Mouse (Mus musculus): Measurements from ENCODE around the gene Tbx2.

Tbx2 gene

DNA sequence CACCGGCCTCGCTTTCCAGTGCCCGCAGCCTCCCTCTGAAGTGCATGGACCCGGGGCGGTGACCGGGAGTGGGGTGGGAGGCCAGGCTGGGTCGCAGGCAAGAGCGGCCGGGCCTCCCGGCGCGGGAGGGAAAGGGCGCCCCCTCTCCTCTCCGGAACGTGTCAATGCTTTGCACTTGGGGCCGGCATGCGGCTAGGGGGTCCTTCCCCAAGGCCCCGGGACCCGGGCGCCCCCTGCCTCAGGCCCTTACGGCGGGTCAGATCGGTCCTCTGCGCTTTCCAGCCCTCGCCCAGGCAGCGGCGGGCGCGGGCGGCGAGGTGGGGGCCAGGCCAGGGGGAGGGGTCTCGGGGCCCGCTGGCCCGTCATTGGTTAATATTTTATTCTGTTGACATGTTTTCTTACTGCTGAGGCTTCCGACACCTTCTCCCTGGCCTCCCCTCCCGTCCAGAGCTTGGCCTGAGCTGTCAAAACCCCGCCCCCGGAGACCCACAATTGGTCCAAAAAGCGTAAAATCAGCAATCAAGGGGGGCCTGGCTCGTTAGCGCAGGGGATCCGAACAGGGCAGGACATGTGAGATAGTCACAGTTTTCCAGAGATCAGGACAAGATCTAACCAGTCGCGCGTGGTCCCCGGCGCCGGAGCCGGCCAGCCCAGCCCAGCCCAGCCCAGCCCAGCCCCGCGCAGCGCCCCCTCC is at the start of gene Tbx2:
Tbx2 (plus strand) TSS at position 321 of the 694 bp plus-strand sequence.
- DNase-seq (ENCODE audit: low spot score in 2 of 2), result peak; percentile 85 to 90

- DNase-seq (ENCODE audit: low spot score in 2 of 2), result no peak
Measured at GRCm38 (mm10) chr11:85786113-85786718, 46.1 kb upstream of the Tbx2 start.

DNA sequence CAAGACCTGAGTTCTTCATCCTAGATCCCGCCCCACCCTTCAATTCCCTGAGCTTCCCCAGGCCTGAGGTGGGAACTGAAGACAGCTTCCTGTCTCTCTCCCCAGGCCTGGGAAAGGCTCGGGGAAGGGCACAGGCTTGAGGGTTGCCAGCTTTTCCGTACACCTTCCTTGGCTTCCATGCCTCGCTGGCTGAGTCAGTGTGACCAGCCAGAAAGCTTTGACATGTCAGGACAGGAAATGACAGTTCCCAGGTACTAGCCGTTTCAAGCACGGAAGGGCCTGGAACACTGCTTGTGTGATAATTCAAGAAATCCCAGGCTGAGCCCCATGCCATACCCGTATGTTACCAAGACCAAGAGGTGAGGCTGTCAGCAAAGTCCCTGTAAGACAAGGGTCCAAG is 42.6 kb upstream of the Tbx2 start:
- no peak for DNase-seq (ENCODE audit: low spot score in 2 of 2)

DNA sequence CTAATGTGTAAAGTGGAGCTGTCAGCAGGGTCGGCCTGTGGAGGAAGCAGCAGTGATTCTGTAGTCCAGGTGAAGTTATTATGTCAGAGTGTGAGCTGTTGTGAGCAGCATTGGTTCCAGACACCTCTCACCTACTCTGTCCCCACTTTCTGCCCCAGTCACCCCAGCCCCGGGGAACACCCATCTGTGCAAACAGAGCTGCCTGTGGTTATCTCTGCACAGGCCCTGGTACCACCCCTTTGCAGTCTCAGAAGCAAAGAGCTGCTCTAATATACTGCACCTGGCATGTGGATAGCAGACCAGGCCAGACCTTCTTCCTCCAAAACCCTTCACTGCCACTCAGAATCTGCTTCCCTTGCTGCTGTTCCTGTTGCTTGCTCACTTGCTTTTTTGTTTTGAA is 42.1 kb upstream of the Tbx2 start:
- DNase-seq (ENCODE audit: low spot score in 2 of 2), result no peak

GRCm38 (mm10) chr11:85791212-85791611 is 41.1 kb upstream of the Tbx2 start:
- DNase-seq (ENCODE audit: low spot score in 2 of 2), result no peak

- DNase-seq (ENCODE audit: low spot score in 2 of 2), result no peak
Measured at GRCm38 (mm10) chr11:85792534-85793215, 39.7 kb upstream of the Tbx2 start.

DNA sequence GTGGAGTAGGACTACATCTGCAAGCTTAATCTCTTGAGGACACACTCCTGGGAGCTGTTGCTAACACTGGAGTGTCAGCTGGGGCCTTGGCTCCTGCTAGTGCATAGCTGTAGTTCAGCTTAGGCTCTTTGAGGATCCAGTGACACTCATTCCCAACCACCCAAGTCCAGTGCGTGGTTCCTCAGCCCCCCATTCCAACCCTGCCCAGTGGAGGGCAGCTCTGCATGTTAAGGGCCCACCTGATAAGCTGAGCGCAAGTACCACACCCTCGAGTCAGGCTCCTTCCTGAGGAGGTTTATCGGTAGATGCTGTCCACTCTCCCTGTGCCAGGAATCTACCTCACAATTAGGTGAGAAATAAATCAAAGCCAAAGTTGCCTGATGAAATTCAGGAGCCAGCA is 32.9 kb upstream of the Tbx2 start:
- DNase-seq (ENCODE audit: low spot score in 2 of 2), result no peak

- peak; percentile 34 to 56 for DNase-seq (ENCODE audit: low spot score in 2 of 2)
Measured at GRCm38 (mm10) chr11:85799856-85800255, 32.5 kb upstream of the Tbx2 start.

DNA sequence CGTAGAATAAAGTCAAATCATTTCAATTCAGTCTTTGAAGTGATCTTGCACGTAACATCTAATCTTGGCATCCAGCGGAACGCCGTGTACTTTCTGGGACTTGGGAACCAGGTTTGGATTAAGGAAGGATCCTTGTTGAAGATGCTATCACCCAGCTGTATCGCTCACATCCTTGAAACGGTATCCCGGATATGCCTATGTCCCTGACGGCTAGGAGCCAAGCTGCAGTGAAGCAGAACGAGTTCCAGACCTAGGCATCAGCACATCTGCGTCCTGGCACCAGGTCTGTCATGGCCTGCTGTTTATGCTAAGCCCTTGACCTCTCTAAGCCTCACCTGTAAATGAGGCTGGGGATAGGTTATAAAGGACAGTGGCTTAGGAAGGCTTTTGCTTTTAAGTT is 32.0 kb upstream of the Tbx2 start:
- DNase-seq (ENCODE audit: low spot score in 2 of 2), result no peak

GRCm38 (mm10) chr11:85804048-85804447 is 28.3 kb upstream of the Tbx2 start:
- no peak for DNase-seq (ENCODE audit: low spot score in 2 of 2)

DNA sequence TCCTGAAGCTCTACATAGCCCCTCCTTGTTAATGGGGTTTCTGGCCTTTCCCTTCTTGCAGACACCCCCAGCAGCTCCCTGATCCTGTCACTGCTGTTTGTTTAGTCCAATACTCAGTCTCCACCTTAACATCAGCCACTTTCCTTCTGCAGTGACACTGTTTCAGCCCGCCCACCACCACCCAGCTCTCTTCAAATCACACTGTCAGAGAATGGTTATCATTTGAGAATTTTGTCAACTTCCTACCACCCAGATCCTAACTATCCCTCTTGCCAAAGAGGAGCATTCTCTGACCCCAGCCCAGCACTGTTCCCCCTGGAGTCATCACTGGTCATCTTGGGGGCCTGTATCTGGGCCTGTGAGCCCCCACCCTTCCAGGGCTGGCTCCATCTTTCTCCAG is 26.6 kb upstream of the Tbx2 start:
- DNase-seq (ENCODE audit: low spot score in 2 of 2), result no peak

DNA sequence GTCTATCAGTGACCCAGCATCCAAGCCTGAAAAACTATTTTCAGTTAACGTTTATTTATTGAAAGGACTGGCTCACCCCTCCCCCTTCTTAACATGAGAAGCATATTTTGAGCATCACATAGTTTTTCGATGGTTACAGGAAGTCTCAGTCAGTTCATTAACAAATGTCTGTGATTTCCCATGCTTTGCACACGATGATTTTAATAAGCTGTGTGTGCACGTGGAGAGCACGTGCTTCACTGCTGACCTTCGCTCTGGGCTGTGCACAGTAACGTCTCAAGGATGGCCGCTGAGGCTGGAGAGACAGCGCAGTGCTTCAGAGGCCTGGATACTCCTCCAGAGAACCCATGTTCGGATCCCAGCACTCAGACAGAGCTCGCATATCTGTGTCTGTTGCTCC is 25.0 kb upstream of the Tbx2 start:
- DNase-seq (ENCODE audit: low spot score in 2 of 2), result no peak

DNA sequence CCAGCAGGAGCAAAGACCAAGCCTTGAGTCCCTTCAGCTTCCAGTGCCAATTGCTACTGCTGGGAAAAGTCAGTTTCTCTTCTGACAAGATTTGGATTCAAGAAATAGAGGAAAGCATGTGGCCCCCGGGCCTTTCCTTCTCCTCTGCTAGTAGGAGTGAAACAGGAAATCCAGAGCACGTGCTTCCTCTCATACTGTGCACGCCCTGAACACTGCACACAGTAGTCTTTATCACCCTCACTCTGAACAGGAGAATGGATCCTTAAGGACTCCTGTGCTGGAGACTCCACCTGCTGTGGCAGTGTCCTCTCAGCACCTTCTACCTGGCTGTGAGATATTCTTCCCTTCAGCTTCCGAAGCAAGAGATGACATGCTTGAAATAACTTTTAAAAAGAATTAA is 21.1 kb upstream of the Tbx2 start:
- no peak for DNase-seq (ENCODE audit: low spot score in 2 of 2)

GRCm38 (mm10) chr11:85811676-85812075 is 20.7 kb upstream of the Tbx2 start:
- no peak for DNase-seq (ENCODE audit: low spot score in 2 of 2)

GRCm38 (mm10) chr11:85812201-85812966 is 20.0 kb upstream of the Tbx2 start:
- DNase-seq (ENCODE audit: low spot score in 2 of 2), result no peak

- no peak for DNase-seq (ENCODE audit: low spot score in 2 of 2)
Measured at GRCm38 (mm10) chr11:85814678-85815077, 17.7 kb upstream of the Tbx2 start.

DNA sequence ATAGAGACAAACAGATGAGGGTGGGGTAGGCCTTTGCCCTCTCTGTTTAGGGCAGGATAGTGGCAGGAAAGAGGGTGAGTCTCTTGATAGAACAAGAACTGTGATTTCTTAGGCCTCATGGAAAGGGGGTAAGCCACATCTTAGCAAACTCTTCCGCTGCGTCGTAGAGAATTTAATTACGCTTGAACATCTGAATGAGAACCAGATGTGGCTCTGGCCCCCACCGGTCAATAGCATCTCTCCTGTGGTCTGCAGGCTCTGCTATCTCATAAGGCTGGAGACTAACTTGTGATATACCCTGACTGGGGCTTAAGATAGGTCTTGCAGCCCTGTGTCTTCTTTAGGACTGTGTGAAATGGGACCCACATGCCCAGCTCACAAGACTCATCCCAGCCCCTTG is 15.9 kb upstream of the Tbx2 start:
- DNase-seq (ENCODE audit: low spot score in 2 of 2), result no peak

DNA sequence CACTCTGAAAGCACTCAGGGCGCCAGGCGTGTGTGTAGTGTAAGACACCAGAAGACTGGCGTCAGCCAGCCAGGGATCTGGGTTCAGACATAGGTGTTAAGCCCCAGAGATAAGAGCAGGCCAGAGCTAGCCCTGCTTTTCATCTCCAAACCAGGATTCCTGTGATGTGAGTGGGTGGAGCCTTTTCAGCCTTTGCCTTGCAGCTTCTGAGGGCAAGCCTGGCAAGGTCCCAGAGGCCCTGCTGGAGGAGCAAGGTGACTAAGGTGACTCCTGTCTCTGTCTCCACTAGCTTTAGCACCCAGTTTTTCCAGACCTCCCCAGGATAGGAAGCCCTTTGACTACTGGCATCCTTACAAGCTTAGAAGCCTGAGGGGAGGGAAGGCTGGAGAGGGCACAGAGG is 13.9 kb upstream of the Tbx2 start:
- no peak for DNase-seq (ENCODE audit: low spot score in 2 of 2)

- no peak for DNase-seq (ENCODE audit: low spot score in 2 of 2)
Measured at GRCm38 (mm10) chr11:85820959-85821358, 11.4 kb upstream of the Tbx2 start.

GRCm38 (mm10) chr11:85821659-85822058 is 10.7 kb upstream of the Tbx2 start:
- DNase-seq (ENCODE audit: low spot score in 2 of 2), result no peak

DNA sequence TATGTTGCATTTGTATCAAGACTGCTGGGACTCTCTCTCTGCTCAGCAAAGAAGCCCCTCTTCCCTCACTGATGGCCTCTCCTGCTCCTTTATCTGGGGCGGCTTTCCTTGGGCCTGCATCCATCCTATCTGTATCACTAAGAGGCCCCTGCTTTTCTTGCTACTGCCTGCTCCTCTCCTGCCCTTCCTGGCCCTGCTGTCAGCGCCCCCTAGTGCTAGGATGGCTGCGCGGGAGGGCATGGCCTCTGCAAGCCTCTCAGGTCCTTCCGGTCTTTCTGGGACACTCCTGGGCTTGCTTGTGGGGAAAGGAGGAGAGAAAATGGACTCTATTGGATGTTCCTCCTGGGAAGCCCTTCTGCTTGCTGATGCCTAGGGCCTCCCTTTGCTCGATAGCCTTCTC is 9.2 kb upstream of the Tbx2 start:
- peak; percentile 68 to 78 for DNase-seq (ENCODE audit: low spot score in 2 of 2)

DNA sequence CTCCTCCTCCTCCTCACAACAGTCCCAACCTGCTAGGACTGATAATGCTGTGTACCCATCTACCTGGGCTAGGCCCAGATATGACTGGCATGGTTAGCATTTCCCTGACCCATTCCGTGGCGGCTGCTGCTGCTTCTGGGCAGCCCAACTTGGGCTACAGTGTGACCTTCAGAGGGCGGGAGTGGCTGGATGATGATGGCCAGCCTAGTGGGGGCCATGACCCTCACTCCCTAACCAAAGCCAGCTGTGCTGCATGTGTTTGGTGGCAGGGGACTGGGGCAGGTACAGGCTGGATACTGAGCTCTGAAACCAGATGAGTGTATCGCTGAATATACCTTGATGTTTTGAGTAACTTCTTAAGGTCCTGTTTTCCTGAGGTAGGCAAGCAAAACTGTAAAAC is 8.6 kb upstream of the Tbx2 start:
- no peak for DNase-seq (ENCODE audit: low spot score in 2 of 2)

Measured in heart, adult 9 months (tissue).